Mouse (Mus musculus) stomach, postnatal 0 days (tissue): ENCODE measurements around the gene Milr1. TPM values are rescaled to one million over a fixed set of nuclear protein-coding genes. Genes with fewer than 3 reads are reported as not detected.

Experiments
- ATAC-seq: fragments of 200-750 bp; cut with Nextera tagmentation; 2 replicates; pipeline ENCODE4 v1.8.0; 2017; ENCODE audit not compliant: low FRiP score, low TSS enrichment
- DNase-seq: peaks from one replicate; pipeline ENCODE4 v3.0.0-alpha.2; 2016; ENCODE audit warnings: low spot score
- H3K27ac ChIP-seq: fragments of 300-500 bp; sonication (generic); replicated peaks from 2 replicates; pipeline ENCODE4 v1.5.1; 2014; ENCODE audit warnings: mild to moderate bottlenecking, control low read depth
- H3K27me3 ChIP-seq: fragments of 300-500 bp; sonication (generic); 2 replicates; pipeline ENCODE4 v1.6.1; 2014; ENCODE audit warnings: low read length; ENCODE audit not compliant: control insufficient read depth, insufficient read depth
- H3K36me3 ChIP-seq: fragments of 300-500 bp; sonication (generic); 2 replicates; pipeline ENCODE4 v1.6.1; 2014; ENCODE audit warnings: low read length, mixed read lengths; ENCODE audit not compliant: control insufficient read depth, insufficient read depth
- H3K4me1 ChIP-seq: fragments of 300-500 bp; sonication (generic); replicated peaks from 2 replicates; pipeline ENCODE4 v1.6.1; 2014; ENCODE audit warnings: antibody characterized with exemption; ENCODE audit not compliant: control insufficient read depth, insufficient read depth
- H3K4me2 ChIP-seq: fragments of 300-500 bp; sonication (generic); replicated peaks from 2 replicates; pipeline ENCODE4 v1.6.1; 2014; ENCODE audit warnings: low read depth, mild to moderate bottlenecking, control low read depth, moderate library complexity
- H3K4me3 ChIP-seq: fragments of 300-500 bp; sonication (generic); 2 replicates; pipeline ENCODE4 v1.5.1; 2014; ENCODE audit warnings: low read depth, low read length, control low read depth
- H3K9ac ChIP-seq: fragments of 300-500 bp; sonication (generic); 2 replicates; pipeline ENCODE4 v1.6.1; 2014; ENCODE audit warnings: mild to moderate bottlenecking, low read length, control low read depth, mixed read lengths
- H3K9me3 ChIP-seq: fragments of 300-500 bp; sonication (generic); 2 replicates; pipeline ENCODE4 v1.6.1; 2016; ENCODE audit warnings: low read length; ENCODE audit not compliant: control insufficient read depth
- CTCF ChIP-seq: IDR thresholded peaks from 2 replicates; pipeline ENCODE4 v1.5.1; 2016; ENCODE audit warnings: antibody characterized with exemption, low read depth, mild to moderate bottlenecking, moderate library complexity
- EP300 ChIP-seq: optimal IDR thresholded peaks from 2 replicates; pipeline ENCODE3; 2016; ENCODE audit warnings: antibody characterized with exemption
- WGBS: fragments of 180-500 bp; shearing (Covaris S2); extraction: QIAGEN DNeasy Blood & Tissue Kit; methylation state at CpG from one replicate; pipeline ENCODE4 v1.1.7; 2014; 5-methylcytosine and 5-hydroxymethylcytosine counted together
- polyA plus RNA-seq: library from polyadenylated mRNA; unstranded; fragments of >200 nt; fragmentation: Nextera tagmentation; extraction: Ambion mirVana; gene quantifications from 2 replicates; pipeline ENCODE4 v1.2.1, GENCODE M21; 2015

Milr1 gene
- polyA plus RNA-seq, 1 experiment from 2014 or later = 2.2 TPM

DNA sequence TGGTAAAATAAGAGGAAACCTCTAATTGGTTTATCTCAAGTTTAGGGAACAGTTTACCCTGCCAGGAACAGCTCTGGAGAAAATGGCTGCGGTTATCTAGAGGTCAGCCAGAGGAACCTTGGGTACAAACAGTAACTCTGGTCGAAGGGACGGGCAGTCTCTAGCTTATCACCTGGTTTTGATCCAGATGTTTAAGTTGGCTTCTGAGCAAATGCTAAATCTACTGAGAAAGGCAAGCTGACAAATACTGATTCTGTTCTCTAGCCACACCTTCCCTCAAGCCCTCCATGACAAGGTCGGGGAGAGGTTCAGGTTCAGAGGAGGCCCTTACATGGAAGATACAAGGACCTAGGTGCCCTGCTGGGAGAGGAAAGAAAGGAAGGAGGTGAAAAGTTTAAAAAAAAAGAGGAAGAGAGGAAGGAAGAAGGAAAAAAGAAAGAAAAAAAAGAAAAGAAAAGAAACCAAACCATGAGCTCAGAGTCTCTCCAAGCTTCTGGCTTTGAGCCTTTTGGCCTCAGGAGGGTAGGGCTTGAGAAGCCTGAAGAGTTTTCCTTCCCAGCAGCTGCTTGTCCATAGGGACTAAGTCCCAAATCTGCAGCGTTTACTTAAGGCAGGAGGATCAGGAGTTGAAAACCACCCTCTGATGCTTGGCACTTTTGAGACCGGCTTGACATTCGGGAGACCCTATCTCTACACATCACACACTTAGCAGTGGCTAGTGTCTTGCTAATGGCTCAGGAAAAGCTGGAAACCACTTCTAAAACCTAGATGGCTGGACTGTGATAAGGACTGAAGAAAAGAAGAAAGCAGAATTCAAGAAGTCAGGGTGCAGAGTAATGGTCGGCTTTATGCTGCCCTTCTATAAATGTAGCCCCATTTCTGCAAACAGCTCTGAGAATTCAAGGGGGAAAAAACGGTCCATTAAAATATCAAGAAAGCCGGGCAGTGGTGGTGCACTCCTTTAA is 22.3 kb upstream of the Milr1 start:
- Histone ChIP-seq H3K27me3 (no peaks in the 10 kb centered on the region), H3K4me3 (no peak overlapping the region), H3K27ac (peak overlapping the region; percentile 49; the same call in 1 of the 2 replicates), H3K4me2 (no peak overlapping the region), H3K9me3 (no peaks in the 10 kb centered on the region), H3K4me1 (no peaks in the 10 kb centered on the region), H3K9ac (no peak overlapping the region), H3K36me3 (no peaks in the 10 kb centered on the region)
- TF ChIP-seq CTCF (no peak), EP300 (no peak)
- 63% methylated on average over 10 of the region's 10 CpGs for WGBS
- peak; percentile 52; the same call in 1 of the 2 replicates for ATAC-seq
- peak; percentile 31 for DNase-seq

DNA sequence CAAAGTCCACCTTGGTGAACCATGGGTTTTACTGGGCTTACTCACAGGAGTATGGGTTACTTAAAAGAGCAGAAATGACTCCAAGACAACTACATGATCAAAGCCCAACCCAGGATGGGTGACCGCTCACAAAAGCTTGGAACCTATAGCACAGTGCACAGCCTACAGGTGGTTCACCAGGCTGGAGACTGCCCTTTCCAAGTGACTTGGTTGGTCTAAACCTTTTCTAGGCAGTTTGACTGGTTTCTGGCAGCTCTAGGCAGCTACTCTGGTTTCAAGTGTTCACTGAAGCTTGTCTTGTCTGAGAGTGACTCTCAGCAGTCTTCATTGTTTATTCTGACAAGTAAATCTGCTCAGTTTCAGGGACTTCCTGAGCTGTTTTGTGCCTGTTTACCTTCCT is 21.4 kb upstream of the Milr1 start:
- ATAC-seq (no peak), DNase-seq (no peak)
- no peaks in the 10 kb centered on the region for H3K27me3 ChIP-seq
- H3K9ac ChIP-seq = no peak overlapping the region
- no peak overlapping the region for H3K4me2 ChIP-seq
- H3K4me3 ChIP-seq = no peak overlapping the region
- WGBS = 100% methylated on average over 1 of the region's 1 CpGs
- no peaks in the 10 kb centered on the region for H3K9me3 ChIP-seq
- H3K36me3 ChIP-seq = no peaks in the 10 kb centered on the region
- H3K4me1 ChIP-seq = no peaks in the 10 kb centered on the region
- H3K27ac ChIP-seq = no peak overlapping the region
- no peak for TF ChIP-seq CTCF
- no peak for TF ChIP-seq EP300

DNA sequence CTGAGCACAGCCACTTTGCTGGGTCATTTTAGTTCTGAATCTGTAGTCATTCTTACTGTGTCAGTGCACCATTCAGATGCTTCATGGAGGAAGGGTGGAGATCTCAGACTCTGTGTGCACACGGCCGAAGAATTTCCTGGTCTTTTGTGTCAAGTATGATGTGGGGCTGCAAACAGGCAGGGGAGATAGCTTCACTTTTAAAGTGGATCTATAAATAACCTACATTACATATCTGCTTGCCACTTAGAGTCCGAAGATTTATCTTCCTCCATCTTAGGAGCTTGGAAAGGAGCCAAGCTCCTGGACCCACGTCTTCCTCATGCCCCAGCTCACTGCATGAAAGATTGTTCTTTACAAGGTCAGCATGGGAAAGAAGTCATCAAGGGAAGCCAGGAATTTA is 20.3 kb upstream of the Milr1 start:
- ATAC-seq = peak; percentile 59
- Histone ChIP-seq H3K9ac (no peak overlapping the region), H3K9me3 (no peaks in the 10 kb centered on the region), H3K4me2 (no peak overlapping the region), H3K4me1 (no peaks in the 10 kb centered on the region), H3K27me3 (no peaks in the 10 kb centered on the region), H3K36me3 (no peaks in the 10 kb centered on the region), H3K27ac (no peak overlapping the region), H3K4me3 (no peak overlapping the region)
- WGBS = 19% methylated on average over 4 of the region's 4 CpGs
- TF ChIP-seq EP300 (no peak), CTCF (no peak)
- DNase-seq = no peak

DNA sequence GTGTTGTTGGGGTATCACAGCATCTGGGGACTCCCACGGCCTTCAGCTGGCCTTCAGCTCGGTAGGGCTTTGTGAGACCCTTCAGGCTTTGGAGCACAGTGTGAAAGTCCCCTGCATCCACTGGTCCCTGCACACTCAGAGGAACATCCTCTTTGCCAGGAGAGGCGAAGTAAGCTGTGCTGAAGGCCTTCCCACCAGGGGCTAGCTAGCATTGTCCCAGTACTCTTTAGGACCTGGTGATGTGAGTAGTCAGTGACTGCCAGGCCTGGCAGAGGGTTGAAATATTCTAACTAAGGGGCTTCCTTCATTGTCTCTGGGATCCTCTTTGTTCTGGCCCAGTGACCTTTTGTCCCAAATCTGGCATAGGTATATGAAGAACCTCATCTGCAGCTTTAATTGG is 14.4 kb upstream of the Milr1 start:
- Histone ChIP-seq H3K9ac (no peak overlapping the region), H3K4me3 (no peak overlapping the region), H3K4me2 (no peak overlapping the region), H3K36me3 (no peaks in the 10 kb centered on the region), H3K4me1 (no peaks in the 10 kb centered on the region), H3K27me3 (no peaks in the 10 kb centered on the region), H3K27ac (no peak overlapping the region), H3K9me3 (no peaks in the 10 kb centered on the region)
- 84% methylated on average over 3 of the region's 3 CpGs for WGBS
- ATAC-seq (no peak), DNase-seq (no peak)
- no peak for TF ChIP-seq CTCF
- TF ChIP-seq EP300 = no peak

DNA sequence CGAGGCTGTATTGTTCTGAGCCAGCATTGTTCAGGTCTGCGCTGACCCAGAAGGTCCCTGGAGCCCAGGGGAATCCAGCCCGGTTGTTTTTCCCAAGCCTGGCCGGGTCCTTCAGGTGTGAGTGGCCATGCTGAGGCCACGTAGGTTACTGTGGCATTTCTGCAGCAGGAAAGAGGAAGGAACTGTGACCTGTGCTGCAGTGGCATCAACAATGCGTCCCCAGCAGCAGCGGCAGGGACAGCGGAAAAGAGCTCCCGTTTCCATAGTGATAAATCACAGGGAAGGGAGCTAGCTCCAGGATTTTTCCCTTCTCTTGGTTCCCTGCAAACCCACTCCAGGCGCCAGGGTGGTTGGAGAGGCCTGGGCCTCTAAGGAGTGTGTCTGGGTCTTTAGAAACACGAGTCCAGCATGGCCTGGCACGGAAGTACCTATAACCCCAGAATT is 13.8 kb upstream of the Milr1 start:
- Histone ChIP-seq H3K4me2 (no peak overlapping the region), H3K27me3 (no peaks in the 10 kb centered on the region), H3K4me1 (no peaks in the 10 kb centered on the region), H3K9me3 (no peaks in the 10 kb centered on the region), H3K36me3 (no peaks in the 10 kb centered on the region), H3K27ac (no peak overlapping the region), H3K9ac (no peak overlapping the region), H3K4me3 (no peak overlapping the region)
- TF ChIP-seq CTCF (no peak), EP300 (no peak)
- ATAC-seq (peak; percentile 36; the same call in 1 of the 2 replicates), DNase-seq (no peak)
- WGBS = 40% methylated on average over 12 of the region's 12 CpGs

DNA sequence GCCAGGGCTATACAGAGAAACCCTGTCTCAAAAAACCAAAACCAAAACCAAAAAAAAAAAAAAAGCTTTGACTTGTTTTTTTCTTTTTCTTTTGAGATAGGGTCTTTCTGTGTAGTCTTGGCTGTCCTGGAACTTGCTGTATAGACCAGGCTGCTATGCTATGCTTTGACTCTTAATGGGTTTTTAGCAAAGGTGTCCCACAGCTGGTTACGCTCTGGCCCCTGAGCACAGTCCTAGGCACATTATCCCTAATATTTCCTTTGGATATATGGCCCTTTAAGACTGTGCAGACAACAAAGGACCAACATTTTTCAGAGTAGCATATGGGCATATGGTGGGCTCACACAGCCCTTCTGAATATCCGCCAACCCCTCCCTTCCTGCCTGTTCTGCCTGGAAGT is 11.9 kb upstream of the Milr1 start:
- no peaks in the 10 kb centered on the region for H3K36me3 ChIP-seq
- no peak for DNase-seq
- ATAC-seq = no peak
- H3K27ac ChIP-seq = no peak overlapping the region
- TF ChIP-seq EP300 (no peak), CTCF (no peak)
- 93% methylated on average over 2 of the region's 2 CpGs for WGBS
- no peak overlapping the region for H3K9ac ChIP-seq
- H3K4me3 ChIP-seq = no peak overlapping the region
- H3K4me2 ChIP-seq = no peak overlapping the region
- H3K27me3 ChIP-seq = no peaks in the 10 kb centered on the region
- no peaks in the 10 kb centered on the region for H3K4me1 ChIP-seq
- H3K9me3 ChIP-seq = no peaks in the 10 kb centered on the region
